Mouse (Mus musculus): ENCODE data around the gene Syt1. TPM values are rescaled to one million over a fixed set of nuclear protein-coding genes. Genes with fewer than 3 reads are reported as not detected.

Syt1 gene
- polyA plus RNA-seq, 1 experiment from 2014 or later, result 0.12 TPM

GRCm38 (mm10) chr10:109009831-109010230, 951 bp downstream of the Syt1 start:
- Histone ChIP-seq H3K4me3 (ENCODE audit: low read depth, low read length) (no peak overlapping the region), H3K4me1 (ENCODE audit: insufficient read depth, low read depth, low read length) (peaks cover 3% of the 10 kb centered on the region; the same call in 1 of the 2 replicates), H3K36me3 (ENCODE audit: insufficient read depth, low read length) (no peaks in the 10 kb centered on the region), H3K27me3 (replicated peaks; ENCODE audit: insufficient read depth, low read length) (0 out of 2 replicates have a peak, but pooled peaks cover 5% of the 10 kb centered on the region), H3K9ac (replicated peaks; ENCODE audit: low read depth) (no peak overlapping the region), H3K4me2 (replicated peaks; ENCODE audit: low read depth, low read length) (no peak overlapping the region), H3K9me3 (ENCODE audit: low read length) (no peaks in the 10 kb centered on the region), H3K27ac (ENCODE audit: low read length) (no peak overlapping the region)
- 0% methylated on average over 1 of the region's 1 CpGs for WGBS
- DNase-seq (ENCODE audit: low spot score), result no peak
- no peak for ATAC-seq
- TF ChIP-seq CTCF (IDR thresholded peaks at IDR 0.05), result no peak
- no peak for TF ChIP-seq EP300 (IDR thresholded peaks at IDR 0.05)

DNA sequence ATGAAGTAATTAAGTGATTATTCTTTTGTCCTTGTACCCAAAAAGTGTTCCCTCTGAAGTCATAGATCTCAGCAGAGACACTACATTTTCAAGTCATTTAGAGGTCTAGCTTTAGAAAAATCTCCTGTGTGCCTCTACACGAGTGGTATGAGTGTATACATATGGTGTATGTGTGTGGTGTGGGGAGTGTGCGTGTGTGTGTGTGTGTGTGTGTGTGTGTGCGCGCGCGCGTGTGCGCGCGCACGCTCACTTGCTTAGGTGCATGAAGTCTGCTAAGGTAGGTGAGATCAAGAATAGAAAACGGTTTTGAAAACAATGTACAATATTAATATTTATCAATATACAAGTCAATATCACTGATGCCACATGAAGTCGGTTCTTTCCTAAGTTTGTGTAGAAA, 2.3 kb downstream of the Syt1 start:
- Histone ChIP-seq H3K36me3 (ENCODE audit: insufficient read depth, low read length) (no peaks in the 10 kb centered on the region), H3K4me2 (replicated peaks; ENCODE audit: low read depth, low read length) (no peak overlapping the region), H3K27ac (ENCODE audit: low read length) (no peak overlapping the region), H3K9me3 (ENCODE audit: low read length) (no peaks in the 10 kb centered on the region), H3K4me1 (ENCODE audit: insufficient read depth, low read depth, low read length) (peaks cover 3% of the 10 kb centered on the region; the same call in 1 of the 2 replicates), H3K9ac (replicated peaks; ENCODE audit: low read depth) (no peak overlapping the region), H3K4me3 (ENCODE audit: low read depth, low read length) (no peak overlapping the region), H3K27me3 (replicated peaks; ENCODE audit: insufficient read depth, low read length) (0 out of 2 replicates have a peak, but pooled peaks cover 5% of the 10 kb centered on the region)
- DNase-seq (ENCODE audit: low spot score) (no peak), ATAC-seq (no peak)
- 88% methylated on average over 13 of the region's 13 CpGs for WGBS
- no peak for TF ChIP-seq CTCF (IDR thresholded peaks at IDR 0.05)
- TF ChIP-seq EP300 (IDR thresholded peaks at IDR 0.05), result no peak

DNA sequence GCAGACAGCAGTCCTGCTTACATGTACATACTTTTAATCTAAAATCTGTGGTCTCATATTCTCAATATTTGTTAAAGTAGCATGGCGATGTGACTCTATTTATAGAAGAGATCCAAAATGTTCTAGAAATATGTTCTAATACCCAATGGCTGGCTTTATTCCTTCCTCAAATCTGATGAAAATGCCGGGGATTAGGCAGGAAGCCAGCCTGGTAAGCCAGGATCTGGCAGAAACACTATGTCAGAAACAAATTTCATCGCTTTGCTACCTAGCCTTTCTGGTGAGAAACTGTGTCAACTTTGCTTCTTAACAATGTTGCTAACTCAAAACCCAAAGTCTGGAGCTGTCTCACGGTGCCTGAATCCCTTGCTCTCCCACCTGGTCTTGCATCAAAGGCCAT, 7.3 kb downstream of the Syt1 start:
- TF ChIP-seq CTCF (IDR thresholded peaks at IDR 0.05) (no peak), EP300 (IDR thresholded peaks at IDR 0.05) (no peak)
- Histone ChIP-seq H3K27me3 (replicated peaks; ENCODE audit: insufficient read depth, low read length) (no peaks in the 10 kb centered on the region), H3K27ac (ENCODE audit: low read length) (no peak overlapping the region), H3K9me3 (ENCODE audit: low read length) (no peaks in the 10 kb centered on the region), H3K4me3 (ENCODE audit: low read depth, low read length) (no peak overlapping the region), H3K4me1 (ENCODE audit: insufficient read depth, low read depth, low read length) (no peaks in the 10 kb centered on the region), H3K4me2 (replicated peaks; ENCODE audit: low read depth, low read length) (no peak overlapping the region), H3K9ac (replicated peaks; ENCODE audit: low read depth) (no peak overlapping the region), H3K36me3 (ENCODE audit: insufficient read depth, low read length) (no peaks in the 10 kb centered on the region)
- no peak for DNase-seq (ENCODE audit: low spot score)
- no peak for ATAC-seq
- WGBS, result 69% methylated on average over 4 of the region's 4 CpGs

GRCm38 (mm10) chr10:108987250-108987649, 23.5 kb downstream of the Syt1 start:
- Histone ChIP-seq H3K4me3 (ENCODE audit: low read depth, low read length) (no peak overlapping the region), H3K4me2 (replicated peaks; ENCODE audit: low read depth, low read length) (no peak overlapping the region), H3K9ac (replicated peaks; ENCODE audit: low read depth) (no peak overlapping the region), H3K27ac (ENCODE audit: low read length) (no peak overlapping the region), H3K36me3 (ENCODE audit: insufficient read depth, low read length) (no peaks in the 10 kb centered on the region), H3K9me3 (ENCODE audit: low read length) (no peaks in the 10 kb centered on the region), H3K4me1 (ENCODE audit: insufficient read depth, low read depth, low read length) (no peaks in the 10 kb centered on the region), H3K27me3 (replicated peaks; ENCODE audit: insufficient read depth, low read length) (no peaks in the 10 kb centered on the region)
- no peak for TF ChIP-seq EP300 (IDR thresholded peaks at IDR 0.05)
- no peak for TF ChIP-seq CTCF (IDR thresholded peaks at IDR 0.05)
- 96% methylated on average over 2 of the region's 2 CpGs for WGBS
- no peak for DNase-seq (ENCODE audit: low spot score)
- no peak for ATAC-seq

DNA sequence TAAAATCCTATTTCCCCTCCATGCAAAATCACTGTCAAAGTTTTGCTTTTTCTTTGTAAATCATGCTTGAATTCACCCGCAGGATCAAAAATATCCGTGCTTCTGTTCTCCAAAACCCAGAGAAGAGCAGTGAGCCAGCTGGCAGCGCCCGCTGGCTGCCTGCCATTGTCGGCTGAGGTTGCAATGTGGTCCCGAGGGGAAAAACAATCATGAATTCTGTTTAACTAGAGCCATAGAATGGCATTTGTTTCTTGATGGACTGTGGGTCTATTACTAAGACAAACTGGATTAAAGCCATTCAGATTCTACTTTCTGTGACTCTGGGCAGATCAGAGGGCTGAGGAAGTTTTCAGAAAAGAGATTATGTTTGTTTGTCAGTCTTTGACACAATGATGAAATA, 31.1 kb downstream of the Syt1 start:
- WGBS, result 49% methylated on average over 6 of the region's 6 CpGs
- no peak for ATAC-seq

DNA sequence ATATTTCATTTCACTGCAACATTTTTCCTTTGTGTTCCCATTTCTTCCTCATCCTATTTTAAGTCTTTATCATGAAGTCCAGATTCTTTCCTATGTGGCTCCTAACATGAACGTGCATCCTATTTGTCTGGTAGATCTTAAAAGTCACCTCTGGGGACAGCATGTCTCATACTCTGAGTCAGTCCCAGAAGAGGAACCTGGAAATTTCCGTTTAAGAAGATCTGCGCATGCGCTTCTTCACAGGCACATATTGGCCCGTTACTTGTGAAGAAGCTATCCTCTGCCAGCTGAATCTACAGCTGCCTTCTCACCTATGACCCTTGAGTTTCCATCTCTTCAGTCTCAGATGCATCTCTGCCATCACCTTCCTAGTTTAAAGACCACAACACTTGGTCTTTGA, 55.8 kb downstream of the Syt1 start:
- ATAC-seq, result no peak

More for the DNA sequence above, 31.1 kb downstream of the Syt1 start:
- Histone ChIP-seq H3K27ac (ENCODE audit: low read length) (no peak overlapping the region), H3K9ac (replicated peaks; ENCODE audit: low read depth) (no peak overlapping the region), H3K36me3 (ENCODE audit: insufficient read depth, low read length) (no peaks in the 10 kb centered on the region), H3K4me1 (ENCODE audit: insufficient read depth, low read depth, low read length) (no peaks in the 10 kb centered on the region), H3K4me2 (replicated peaks; ENCODE audit: low read depth, low read length) (no peak overlapping the region), H3K27me3 (replicated peaks; ENCODE audit: insufficient read depth, low read length) (no peaks in the 10 kb centered on the region), H3K4me3 (ENCODE audit: low read depth, low read length) (no peak overlapping the region), H3K9me3 (ENCODE audit: low read length) (no peaks in the 10 kb centered on the region)
- TF ChIP-seq EP300 (IDR thresholded peaks at IDR 0.05) (no peak), CTCF (IDR thresholded peaks at IDR 0.05) (no peak)
- peak; percentile 38 for DNase-seq (ENCODE audit: low spot score)

DNA sequence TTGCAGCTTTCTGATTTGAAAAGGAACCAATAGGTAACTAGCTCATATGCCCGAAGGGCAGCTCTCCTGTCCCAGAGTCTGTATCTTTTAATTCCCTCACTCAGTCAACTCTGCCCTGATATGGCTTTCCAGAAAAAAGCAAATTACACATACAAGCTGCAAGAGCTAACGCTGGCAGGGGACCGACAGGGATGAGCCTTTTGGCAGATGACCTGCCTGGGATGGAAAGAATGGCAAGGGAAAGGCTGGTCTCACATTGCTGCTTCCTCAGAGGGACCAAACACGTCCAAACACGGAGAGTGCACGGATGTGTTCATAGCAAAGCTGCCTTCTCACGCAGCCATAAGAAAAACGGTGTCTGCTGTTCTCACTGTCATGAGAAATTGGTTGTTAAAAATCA, 58.6 kb downstream of the Syt1 start:
- WGBS, result 77% methylated on average over 8 of the region's 8 CpGs
- H3K27ac ChIP-seq (ENCODE audit: low read length), result no peak overlapping the region
- no peak overlapping the region for H3K4me2 ChIP-seq (replicated peaks; ENCODE audit: low read depth, low read length)
- H3K4me1 ChIP-seq (ENCODE audit: insufficient read depth, low read depth, low read length), result no peaks in the 10 kb centered on the region
- no peaks in the 10 kb centered on the region for H3K27me3 ChIP-seq (replicated peaks; ENCODE audit: insufficient read depth, low read length)
- H3K36me3 ChIP-seq (ENCODE audit: insufficient read depth, low read length), result no peaks in the 10 kb centered on the region
- H3K9ac ChIP-seq (replicated peaks; ENCODE audit: low read depth), result no peak overlapping the region
- H3K9me3 ChIP-seq (ENCODE audit: low read length), result no peaks in the 10 kb centered on the region
- ATAC-seq (no peak), DNase-seq (ENCODE audit: low spot score) (no peak)
- TF ChIP-seq CTCF (IDR thresholded peaks at IDR 0.05), result no peak
- TF ChIP-seq EP300 (IDR thresholded peaks at IDR 0.05), result no peak
- H3K4me3 ChIP-seq (ENCODE audit: low read depth, low read length), result no peak overlapping the region

More for the DNA sequence above, 55.8 kb downstream of the Syt1 start:
- Histone ChIP-seq H3K9me3 (ENCODE audit: low read length) (no peaks in the 10 kb centered on the region), H3K9ac (replicated peaks; ENCODE audit: low read depth) (no peak overlapping the region), H3K4me2 (replicated peaks; ENCODE audit: low read depth, low read length) (no peak overlapping the region), H3K4me1 (ENCODE audit: insufficient read depth, low read depth, low read length) (no peaks in the 10 kb centered on the region), H3K27me3 (replicated peaks; ENCODE audit: insufficient read depth, low read length) (no peaks in the 10 kb centered on the region), H3K4me3 (ENCODE audit: low read depth, low read length) (no peak overlapping the region), H3K36me3 (ENCODE audit: insufficient read depth, low read length) (no peaks in the 10 kb centered on the region), H3K27ac (ENCODE audit: low read length) (no peak overlapping the region)
- WGBS, result 79% methylated on average over 5 of the region's 5 CpGs
- TF ChIP-seq CTCF (IDR thresholded peaks at IDR 0.05) (no peak), EP300 (IDR thresholded peaks at IDR 0.05) (no peak)
- no peak for DNase-seq (ENCODE audit: low spot score)
